Mouse (Mus musculus) CD4-positive, CD25-positive, alpha-beta regulatory T cell (primary cell): ENCODE measurements around the gene Ttc34. TPM values are rescaled to one million over a fixed set of nuclear protein-coding genes. Genes with fewer than 3 reads are reported as not detected.

Experiments
- polyA plus RNA-seq: library from polyadenylated mRNA; unstranded; fragments of 100-300 nt; shearing (Covaris generic); gene quantifications from one replicate; pipeline ENCODE4 v1.2.1, GENCODE M21; 2017

Ttc34 gene
- polyA plus RNA-seq: not detected

DNA sequence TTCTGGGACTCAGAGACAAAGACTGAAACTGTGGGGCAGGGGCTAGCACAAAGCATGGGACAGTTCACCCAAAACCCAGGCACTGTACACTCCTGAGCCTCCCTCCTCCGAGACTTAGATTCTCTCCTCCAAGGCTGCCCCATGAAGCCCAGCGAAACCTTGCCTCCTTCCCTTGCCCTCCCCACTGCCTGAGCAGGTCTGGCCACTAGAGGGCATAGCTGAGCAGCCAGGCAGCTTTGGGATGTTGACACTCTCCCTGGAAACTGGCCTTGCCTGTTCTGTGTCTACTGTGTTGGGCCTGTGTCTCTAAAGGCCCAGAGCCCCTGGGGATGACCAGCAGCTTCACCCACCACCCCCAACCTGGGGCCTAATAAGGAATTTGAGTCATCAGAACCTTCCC lies at the start of gene Ttc34:
Ttc34 (plus strand) TSS at position 290 of the 400 bp plus-strand sequence.

DNA sequence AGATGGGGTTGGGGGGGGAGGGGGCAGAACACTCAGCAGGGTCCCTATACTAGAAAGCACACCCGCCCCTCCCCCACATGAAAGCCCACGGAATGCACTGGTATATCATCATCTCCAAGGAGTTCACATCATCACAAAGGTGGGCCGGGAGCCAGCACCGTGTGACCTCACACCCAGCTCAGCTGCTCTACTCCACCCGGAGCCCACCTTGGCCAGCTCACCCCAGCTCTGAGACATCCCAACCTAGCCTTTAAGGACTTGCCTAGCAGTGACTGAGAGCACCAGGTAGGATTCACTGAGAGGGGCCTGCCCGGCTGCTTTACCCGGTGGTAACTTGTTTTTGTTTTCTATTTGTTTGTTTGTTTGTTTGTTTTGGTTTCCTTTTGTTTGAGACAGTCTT lies 32.2 kb downstream of the Ttc34 start, which contains the start of gene Mmel1:
Mmel1 (plus strand) TSS at position 146 of the 400 bp plus-strand sequence.

DNA sequence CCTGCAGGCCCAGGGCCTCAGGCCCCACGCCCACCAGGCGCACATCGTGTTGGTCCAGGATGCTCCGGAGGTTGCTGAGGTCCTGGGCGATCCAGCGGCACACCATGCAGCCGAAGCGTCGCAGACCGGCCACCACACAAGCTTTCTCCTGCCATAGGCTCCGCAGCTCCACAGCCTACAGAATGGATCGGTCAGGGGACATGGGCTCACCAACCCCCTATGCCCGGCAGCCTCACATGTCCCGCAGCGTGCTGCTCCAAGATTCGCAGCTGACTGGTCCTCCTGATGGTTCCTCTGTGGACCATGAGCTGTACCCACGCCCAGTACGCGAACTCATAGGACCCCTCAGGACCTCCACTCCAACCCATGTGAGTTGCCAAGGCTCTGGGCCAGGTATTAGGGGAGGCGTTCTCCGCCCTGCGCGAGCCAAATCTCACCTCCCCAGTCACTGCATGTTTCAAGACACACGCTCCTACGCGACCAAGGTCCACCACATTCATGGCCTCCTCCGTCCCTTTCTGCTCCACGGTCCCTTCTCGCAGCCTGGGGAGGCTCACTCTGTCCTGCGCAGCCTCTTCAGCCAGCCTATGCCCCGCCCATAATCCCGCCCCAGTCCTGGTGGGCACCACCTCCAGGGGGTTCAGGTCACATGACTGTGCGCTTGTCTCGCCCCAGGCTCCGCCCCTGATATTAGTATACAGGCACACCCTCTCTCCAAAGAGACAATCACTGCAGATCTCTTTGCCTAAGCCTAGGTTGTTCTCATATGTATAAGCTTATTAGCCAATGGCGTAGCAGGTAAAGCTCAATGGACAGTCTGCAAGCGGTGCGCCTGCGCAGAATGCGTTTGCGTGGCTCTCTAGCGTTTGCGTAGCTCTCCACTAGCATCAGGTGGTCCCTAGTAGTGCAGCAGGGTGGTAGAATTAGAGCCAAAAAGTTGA lies 61.5 kb downstream of the Ttc34 start, which contains the start of gene Fam213b:
Fam213b (minus strand) TSS at position 630 of the 941 bp plus-strand sequence.

Other genes starting within 250 kb of the Ttc34 start
- 6.2 TPM for gene Prdm16, start 200.6 kb upstream of the Ttc34 start, polyA plus RNA-seq
- not detected for gene Actrt2, start 169.6 kb upstream of the Ttc34 start, polyA plus RNA-seq
- gene Mmel1, start 32.1 kb downstream of the Ttc34 start, polyA plus RNA-seq: not detected
- gene Fam213b, start 61.7 kb downstream of the Ttc34 start, polyA plus RNA-seq: 4.2 TPM
- 10.3 TPM for gene Tnfrsf14, start 91.1 kb downstream of the Ttc34 start, polyA plus RNA-seq
- 1.1 TPM for gene Hes5, start 123.5 kb downstream of the Ttc34 start, polyA plus RNA-seq
- gene Pank4, start 126.7 kb downstream of the Ttc34 start, polyA plus RNA-seq: 68.0 TPM
- gene Plch2, start 219.3 kb downstream of the Ttc34 start, polyA plus RNA-seq: 0.35 TPM
- 12.8 TPM for gene Pex10, start 229.6 kb downstream of the Ttc34 start, polyA plus RNA-seq
- gene Rer1, start 248.9 kb downstream of the Ttc34 start, polyA plus RNA-seq: 176 TPM
- 1.4 TPM for gene Morn1, start 249.1 kb downstream of the Ttc34 start, polyA plus RNA-seq